Mouse (Mus musculus): Measurements from ENCODE around the gene Dctn1. TPM values are rescaled to one million over a fixed set of nuclear protein-coding genes. Genes with fewer than 3 reads are reported as not detected.

The Dctn1 gene
- polyA plus RNA-seq, 1 experiment, result 83.0 TPM

DNA sequence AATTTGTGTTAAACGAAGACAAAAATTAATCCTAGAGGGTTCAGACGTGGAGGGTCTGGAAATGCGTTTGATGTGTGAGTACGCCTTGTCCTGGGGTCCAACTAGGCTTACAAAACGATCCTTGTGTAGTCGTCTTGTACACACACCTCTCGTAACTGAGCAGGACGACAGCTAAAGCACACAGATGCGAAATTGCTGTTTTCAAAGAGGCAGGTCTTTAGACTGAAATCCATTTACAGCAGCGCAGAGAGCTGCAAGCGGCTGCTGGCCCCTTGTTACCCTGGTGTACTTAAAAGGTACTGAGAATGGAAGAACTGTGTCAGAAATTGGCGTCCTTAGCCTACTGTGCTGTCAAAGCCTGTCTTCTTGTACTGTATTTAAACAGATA, 517 bp downstream of the Dctn1 start:
- peak overlapping the region; percentile 90 for H3K4me3 ChIP-seq (ENCODE audit: insufficient read depth, poor library complexity, severe bottlenecking)
- H3ac ChIP-seq (ENCODE audit: control insufficient read depth, insufficient read length, low read depth), result peak overlapping the region; percentile 91
- no peaks in the 10 kb centered on the region for H3K36me3 ChIP-seq (ENCODE audit: control insufficient read depth, insufficient read depth)
- peaks cover 47% of the 10 kb centered on the region for H3K79me2 ChIP-seq (ENCODE audit: control insufficient read depth, insufficient read depth)
- peaks cover 35% of the 10 kb centered on the region for H3K79me3 ChIP-seq (ENCODE audit: low read depth)
- peaks cover 5% of the 10 kb centered on the region for H3K27me3 ChIP-seq (ENCODE audit: control insufficient read depth, insufficient read depth, insufficient read length)
- TF ChIP-seq MAX (IDR thresholded peaks at IDR 0.05) (no peak), MYOG (IDR thresholded peaks at IDR 0.05; ENCODE audit: control insufficient read depth, extremely low read depth, insufficient read length) (no peak), CEBPB (IDR thresholded peaks at IDR 0.05; ENCODE audit: low read depth) (no peak), FOSL1 (IDR thresholded peaks at IDR 0.05; ENCODE audit: insufficient read depth, low read length, poor library complexity, severe bottlenecking) (no peak), CTCF (IDR thresholded peaks at IDR 0.05; ENCODE audit: control insufficient read depth, insufficient read depth, insufficient read length) (no peak)

DNA sequence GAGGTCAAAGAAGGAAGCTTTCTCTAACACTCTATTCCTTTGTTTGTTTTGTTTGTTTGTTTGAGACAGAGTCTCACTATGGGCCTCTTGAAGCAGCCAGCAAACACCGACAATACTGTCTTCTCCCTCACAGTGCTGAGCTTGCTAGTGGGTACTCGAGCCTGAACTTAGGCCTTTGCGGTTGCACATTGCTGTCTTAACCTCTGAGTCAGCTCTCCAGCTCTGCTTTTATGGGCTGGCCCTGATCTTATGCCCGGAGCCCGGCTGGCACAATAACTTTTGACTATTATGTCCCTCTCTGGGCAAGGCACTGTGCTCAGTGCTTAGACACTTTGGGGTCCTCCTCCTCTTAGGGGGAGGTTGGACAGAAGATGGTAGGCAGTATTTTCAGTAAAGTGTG, 4.2 kb downstream of the Dctn1 start:
- TF ChIP-seq USF1 (IDR thresholded peaks at IDR 0.05; ENCODE audit: low read depth) (no peak), MYOD1 (IDR thresholded peaks at IDR 0.05; ENCODE audit: control insufficient read depth, insufficient read length, low read depth) (no peak), MYOG (IDR thresholded peaks at IDR 0.05; ENCODE audit: control insufficient read depth, extremely low read depth, insufficient read length) (no peak), CEBPB (IDR thresholded peaks at IDR 0.05; ENCODE audit: low read depth) (no peak), MAX (IDR thresholded peaks at IDR 0.05) (no peak), FOSL1 (IDR thresholded peaks at IDR 0.05; ENCODE audit: insufficient read depth, low read length, poor library complexity, severe bottlenecking) (no peak), CTCF (IDR thresholded peaks at IDR 0.05; ENCODE audit: control insufficient read depth, insufficient read depth, insufficient read length) (no peak)
- no peaks in the 10 kb centered on the region for H3K27me3 ChIP-seq (ENCODE audit: control insufficient read depth, insufficient read depth, insufficient read length)
- H3K79me3 ChIP-seq (ENCODE audit: low read depth), result peaks cover 50% of the 10 kb centered on the region
- H3K79me2 ChIP-seq (ENCODE audit: control insufficient read depth, insufficient read depth), result peaks cover 73% of the 10 kb centered on the region
- no peak overlapping the region for H3K4me3 ChIP-seq (ENCODE audit: insufficient read depth, poor library complexity, severe bottlenecking)
- no peaks in the 10 kb centered on the region for H3K36me3 ChIP-seq (ENCODE audit: control insufficient read depth, insufficient read depth)
- no peak overlapping the region for H3ac ChIP-seq (ENCODE audit: control insufficient read depth, insufficient read length, low read depth)

- TF ChIP-seq MYOG (IDR thresholded peaks at IDR 0.05; ENCODE audit: control insufficient read depth, extremely low read depth, insufficient read length), result no peak
- TF ChIP-seq USF1 (IDR thresholded peaks at IDR 0.05; ENCODE audit: low read depth), result no peak
- H3K79me2 ChIP-seq (ENCODE audit: control insufficient read depth, insufficient read depth), result peaks cover 77% of the 10 kb centered on the region
Observed at GRCm38 (mm10) chr6:83171063-83171462, 5.3 kb downstream of the Dctn1 start.

DNA sequence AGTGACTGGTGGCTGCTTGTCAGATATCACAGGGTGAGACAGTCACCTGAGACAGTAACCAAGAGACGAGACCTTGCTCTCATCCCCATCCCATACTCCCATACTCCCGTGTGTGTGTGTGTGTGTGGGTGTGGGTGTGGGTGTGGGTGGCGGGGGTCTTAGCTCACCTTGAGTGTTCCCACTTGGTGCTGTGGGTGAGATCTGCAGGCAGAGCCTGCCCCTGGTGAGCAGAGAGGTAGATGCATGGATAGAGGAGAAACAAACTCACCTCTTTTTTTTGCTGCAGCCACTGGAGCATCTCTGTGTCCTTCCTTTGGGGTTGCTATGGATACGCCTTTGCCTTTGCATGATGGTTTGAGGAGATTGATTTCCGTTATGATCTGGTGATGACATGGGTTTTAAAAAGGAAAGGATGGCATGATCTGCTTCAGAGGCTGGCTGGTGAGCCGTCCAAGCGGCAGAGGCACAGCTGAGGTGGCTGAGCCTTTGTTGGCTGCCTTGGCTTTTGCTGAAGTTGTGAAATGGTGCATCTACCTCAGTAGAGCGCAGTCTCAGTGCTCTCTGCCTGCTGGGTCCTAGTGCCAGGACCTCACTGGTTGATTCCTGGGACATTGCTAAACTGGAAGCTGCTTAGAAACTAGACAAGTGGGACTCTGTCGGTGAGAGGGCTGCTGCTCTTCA, 6.7 kb downstream of the Dctn1 start:
- H3K4me3 ChIP-seq (ENCODE audit: insufficient read depth, poor library complexity, severe bottlenecking), result no peak overlapping the region
- TF ChIP-seq CEBPB (IDR thresholded peaks at IDR 0.05; ENCODE audit: low read depth), result no peak
- no peak for TF ChIP-seq MAX (IDR thresholded peaks at IDR 0.05)
- TF ChIP-seq MYOD1 (IDR thresholded peaks at IDR 0.05; ENCODE audit: control insufficient read depth, insufficient read length, low read depth), result no peak
- no peak for TF ChIP-seq USF1 (IDR thresholded peaks at IDR 0.05; ENCODE audit: low read depth)
- TF ChIP-seq CTCF (IDR thresholded peaks at IDR 0.05; ENCODE audit: control insufficient read depth, insufficient read depth, insufficient read length), result no peak
- TF ChIP-seq FOSL1 (IDR thresholded peaks at IDR 0.05; ENCODE audit: insufficient read depth, low read length, poor library complexity, severe bottlenecking), result no peak
- no peak for TF ChIP-seq MYOG (IDR thresholded peaks at IDR 0.05; ENCODE audit: control insufficient read depth, extremely low read depth, insufficient read length)
- peaks cover 76% of the 10 kb centered on the region for H3K79me2 ChIP-seq (ENCODE audit: control insufficient read depth, insufficient read depth)
- H3K36me3 ChIP-seq (ENCODE audit: control insufficient read depth, insufficient read depth), result no peaks in the 10 kb centered on the region
- H3K79me3 ChIP-seq (ENCODE audit: low read depth), result peaks cover 40% of the 10 kb centered on the region
- no peak overlapping the region for H3ac ChIP-seq (ENCODE audit: control insufficient read depth, insufficient read length, low read depth)
- H3K27me3 ChIP-seq (ENCODE audit: control insufficient read depth, insufficient read depth, insufficient read length), result no peaks in the 10 kb centered on the region

More at GRCm38 (mm10) chr6:83171063-83171462, 5.3 kb downstream of the Dctn1 start:
- Histone ChIP-seq H3K79me3 (ENCODE audit: low read depth) (peaks cover 51% of the 10 kb centered on the region), H3ac (ENCODE audit: control insufficient read depth, insufficient read length, low read depth) (no peak overlapping the region), H3K27me3 (ENCODE audit: control insufficient read depth, insufficient read depth, insufficient read length) (no peaks in the 10 kb centered on the region), H3K36me3 (ENCODE audit: control insufficient read depth, insufficient read depth) (no peaks in the 10 kb centered on the region), H3K4me3 (ENCODE audit: insufficient read depth, poor library complexity, severe bottlenecking) (no peak overlapping the region)

DNA sequence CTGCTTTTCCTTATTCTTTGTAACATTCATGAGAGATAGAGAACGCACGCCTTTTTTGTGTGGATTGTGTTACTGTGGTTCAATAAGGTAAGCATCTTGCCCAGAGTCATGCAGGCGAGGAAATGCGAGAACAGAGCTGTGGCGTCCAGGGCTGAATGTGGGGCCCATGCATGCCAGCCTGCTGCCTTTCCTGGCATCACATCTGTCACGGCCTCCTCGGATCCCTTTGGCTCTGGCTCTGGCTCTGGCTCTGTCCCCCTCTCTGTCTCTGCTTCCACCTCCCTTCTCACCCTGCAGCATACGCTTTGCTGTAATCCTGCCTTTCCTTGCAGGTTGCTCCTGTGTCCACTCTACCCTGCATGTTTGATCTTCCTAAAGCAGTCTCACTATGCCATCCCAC, 10.3 kb downstream of the Dctn1 start:
- peaks cover 23% of the 10 kb centered on the region for H3K79me3 ChIP-seq (ENCODE audit: low read depth)

More for the DNA sequence above, 10.3 kb downstream of the Dctn1 start:
- peaks cover 58% of the 10 kb centered on the region for H3K79me2 ChIP-seq (ENCODE audit: control insufficient read depth, insufficient read depth)
- H3K27me3 ChIP-seq (ENCODE audit: control insufficient read depth, insufficient read depth, insufficient read length), result no peaks in the 10 kb centered on the region
- H3K36me3 ChIP-seq (ENCODE audit: control insufficient read depth, insufficient read depth), result no peaks in the 10 kb centered on the region
- no peak overlapping the region for H3ac ChIP-seq (ENCODE audit: control insufficient read depth, insufficient read length, low read depth)
- no peak overlapping the region for H3K4me3 ChIP-seq (ENCODE audit: insufficient read depth, poor library complexity, severe bottlenecking)
- TF ChIP-seq FOSL1 (IDR thresholded peaks at IDR 0.05; ENCODE audit: insufficient read depth, low read length, poor library complexity, severe bottlenecking), result no peak
- no peak for TF ChIP-seq CEBPB (IDR thresholded peaks at IDR 0.05; ENCODE audit: low read depth)
- TF ChIP-seq MAX (IDR thresholded peaks at IDR 0.05), result no peak
- TF ChIP-seq MYOD1 (IDR thresholded peaks at IDR 0.05; ENCODE audit: control insufficient read depth, insufficient read length, low read depth), result no peak
- no peak for TF ChIP-seq MYOG (IDR thresholded peaks at IDR 0.05; ENCODE audit: control insufficient read depth, extremely low read depth, insufficient read length)
- TF ChIP-seq USF1 (IDR thresholded peaks at IDR 0.05; ENCODE audit: low read depth), result no peak
- TF ChIP-seq CTCF (IDR thresholded peaks at IDR 0.05; ENCODE audit: control insufficient read depth, insufficient read depth, insufficient read length), result no peak
